Mouse (Mus musculus) cerebellum, postnatal 4 days (tissue): ENCODE data around the gene Phyhipl.

Experiments used
- DNase-seq, 2 experiments: peaks; one replicate each; pipeline ENCODE4 v3.0.0; 2022; ENCODE audit warnings: low spot score in 2 of 2, mixed read lengths in 1 of 2

The Phyhipl gene

DNA sequence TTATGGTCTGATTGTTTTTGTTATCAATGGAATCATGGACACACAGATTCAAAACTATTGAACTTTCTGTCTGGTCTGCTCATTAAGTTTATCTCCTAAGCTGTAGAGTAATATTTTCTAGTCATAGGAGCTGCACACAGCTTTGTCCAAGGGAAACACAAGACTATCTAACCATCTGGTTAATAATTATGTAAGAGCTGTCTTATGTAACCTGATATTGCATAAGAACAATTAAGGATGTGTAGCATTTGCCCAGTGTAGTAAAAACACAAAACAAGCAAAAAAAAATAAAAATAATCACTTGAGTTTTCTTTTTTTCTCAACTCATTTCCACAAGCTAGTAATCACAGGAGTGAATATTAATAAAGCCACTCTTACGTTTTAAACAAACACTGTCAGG lies 20.5 kb downstream of the Phyhipl start:
- DNase-seq: no peak

DNA sequence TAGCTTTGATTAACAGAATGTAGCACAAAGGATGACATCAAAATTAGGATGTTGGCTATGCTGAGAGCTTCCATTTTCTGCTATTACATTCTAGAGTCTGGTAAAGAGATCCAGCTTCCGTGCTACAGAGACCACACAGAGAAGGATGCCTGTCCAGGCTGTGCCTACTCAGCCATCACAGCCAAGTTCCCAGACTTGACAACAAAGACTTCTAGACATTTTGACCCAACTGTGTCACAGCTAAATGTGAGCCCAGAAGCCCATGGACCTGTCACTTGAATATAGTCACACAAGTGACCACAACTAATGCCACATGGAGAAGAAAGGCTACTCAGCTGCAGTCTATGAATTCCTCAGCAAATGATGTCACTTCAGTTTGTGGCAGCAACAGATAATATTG lies 24.6 kb downstream of the Phyhipl start:
- no peak for DNase-seq

DNA sequence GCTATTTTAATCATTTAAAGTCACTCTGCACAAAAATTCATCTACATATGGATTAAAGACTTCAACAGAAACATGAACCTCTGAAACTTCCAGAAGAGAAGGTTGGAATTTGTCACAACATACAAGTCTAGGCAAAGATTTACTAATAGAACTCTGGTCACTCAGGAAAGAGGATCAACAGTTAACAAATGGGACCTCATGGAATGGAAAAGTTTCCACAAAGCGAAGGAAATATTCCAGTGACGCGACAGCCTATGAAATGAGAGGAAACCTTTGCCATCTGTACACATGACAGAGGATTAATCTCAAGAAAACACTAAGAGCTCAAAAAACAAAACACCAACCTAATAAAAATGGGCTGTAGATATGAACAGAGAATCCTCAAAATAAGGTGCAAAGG lies 32.3 kb downstream of the Phyhipl start:
- DNase-seq: no peak

DNA sequence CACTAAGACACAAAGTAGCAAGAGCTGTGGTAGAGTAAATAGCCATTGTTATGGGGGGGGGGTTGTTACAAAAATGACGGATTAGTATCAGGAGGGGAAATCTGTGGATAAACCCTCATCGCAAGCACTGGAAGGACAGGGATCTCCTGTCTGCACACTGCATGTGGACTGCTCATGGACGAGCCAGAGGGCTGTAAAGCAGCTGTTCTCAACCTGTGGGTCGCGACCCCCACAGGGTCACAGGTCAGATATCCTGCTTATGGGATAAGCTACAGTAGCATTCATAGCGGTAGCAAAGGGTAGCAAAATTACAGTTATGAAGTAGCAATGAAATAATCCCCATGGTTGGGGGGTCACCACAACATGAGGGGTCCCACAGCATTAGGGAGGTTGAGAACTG lies 39.4 kb downstream of the Phyhipl start:
- DNase-seq: no peak

DNA sequence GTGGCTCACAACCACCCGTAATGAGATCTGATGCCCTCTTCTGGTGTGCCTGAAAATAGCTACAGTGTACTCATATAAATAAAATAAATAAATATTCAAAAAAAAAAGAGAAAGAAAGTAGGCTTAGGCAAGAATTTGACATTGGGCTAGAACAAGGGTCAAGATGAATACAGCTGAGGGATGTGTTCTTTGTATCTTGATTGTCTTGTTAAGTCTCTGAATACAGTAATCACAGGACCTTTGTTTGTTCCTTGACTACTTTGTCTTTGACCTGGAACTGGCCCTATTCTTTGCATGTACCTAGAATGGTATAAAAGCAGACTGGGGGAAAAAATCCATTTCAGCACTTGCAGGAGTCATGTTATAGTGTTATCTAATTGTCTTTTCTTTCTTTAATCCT lies 44.1 kb downstream of the Phyhipl start:
- no peak for DNase-seq

DNA sequence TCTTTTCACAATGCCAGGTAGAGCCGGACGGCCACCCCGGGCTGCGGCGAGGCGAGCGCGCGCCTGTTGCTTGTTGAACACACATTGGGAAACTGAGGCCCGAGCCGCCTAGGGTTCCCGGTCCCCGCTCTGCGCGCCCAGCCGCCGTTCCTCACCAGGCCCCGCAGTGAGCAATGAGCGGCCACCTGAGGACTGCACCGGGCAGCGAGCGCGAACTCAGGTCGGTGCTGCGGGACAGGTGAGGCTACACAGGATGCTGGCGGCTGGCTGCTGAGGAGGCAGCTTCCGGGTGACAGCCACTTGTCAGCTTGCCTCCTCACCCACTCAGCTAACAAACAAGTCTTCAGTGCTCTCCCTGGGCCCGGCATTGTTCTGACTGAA lies 55.9 kb downstream of the Phyhipl start:
- DNase-seq: no peak

DNA sequence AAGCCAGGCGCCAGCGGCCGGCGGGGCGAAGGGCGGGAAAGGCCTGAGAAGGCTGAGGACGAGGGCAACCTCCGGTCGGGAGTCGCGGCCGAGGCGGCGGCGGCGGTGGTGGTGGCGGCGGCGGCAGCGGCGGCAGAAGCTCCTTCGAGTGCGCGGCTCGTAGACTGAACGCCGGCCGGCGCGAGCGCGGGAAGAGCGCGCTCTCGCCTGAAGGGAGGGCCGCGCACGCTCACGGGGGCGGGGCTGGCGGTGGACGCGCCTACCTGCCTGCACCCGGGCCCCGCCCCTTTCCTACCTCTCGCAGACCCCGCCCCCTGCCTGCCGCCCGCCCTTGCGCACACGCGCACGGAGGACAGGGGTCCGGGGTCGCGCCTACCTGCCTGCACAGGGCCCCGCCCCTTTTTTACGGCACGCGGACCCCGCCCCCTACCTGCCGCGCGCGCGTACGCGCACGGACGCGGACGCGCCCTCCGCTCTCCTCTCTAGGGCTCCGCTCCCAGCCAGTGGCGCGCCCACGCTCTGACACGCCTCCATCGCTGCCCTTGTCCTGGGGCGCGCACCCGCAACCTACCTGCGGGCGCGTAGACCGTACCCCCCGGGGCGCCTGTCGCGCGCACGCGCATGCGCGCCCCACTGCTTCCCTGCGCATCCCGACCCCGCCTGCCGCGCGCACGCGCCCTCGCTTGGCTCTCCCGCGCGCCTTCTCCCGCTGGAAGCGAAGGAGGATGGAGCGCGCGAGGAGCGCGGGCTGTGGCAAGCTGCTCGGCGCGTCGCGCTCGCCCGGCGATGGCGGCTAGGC lies 56.4 kb downstream of the Phyhipl start:
- DNase-seq: peak; percentile 82 to 96

DNA sequence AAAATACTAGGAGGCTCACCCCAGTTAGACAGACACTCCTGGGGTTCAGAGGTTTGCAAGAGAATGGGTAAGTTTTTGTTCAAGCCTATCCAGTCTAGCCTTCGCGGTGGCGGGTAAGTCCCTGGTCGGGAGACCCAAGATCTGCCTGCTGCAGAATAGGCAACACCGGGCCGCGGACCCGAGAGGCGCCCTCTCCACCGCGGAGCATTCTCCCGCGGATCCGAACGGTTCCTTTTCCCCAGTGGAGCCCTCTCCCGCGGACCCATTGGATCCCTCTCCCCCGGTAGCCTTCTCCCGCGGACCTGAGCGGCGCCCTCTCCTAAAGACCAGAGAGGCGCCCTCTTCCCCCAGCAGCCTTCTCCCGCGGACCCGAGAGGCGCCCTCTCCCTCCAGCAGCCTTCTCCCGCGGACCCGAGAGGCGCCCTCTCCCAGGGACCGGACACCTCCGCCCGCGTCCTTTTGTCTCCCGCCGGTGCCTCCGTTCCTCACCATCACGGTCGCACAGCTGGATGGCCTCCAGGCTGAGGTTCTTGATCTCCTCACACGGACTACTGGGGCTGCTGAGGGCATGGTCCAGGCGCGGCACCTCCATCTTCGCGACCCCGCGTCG lies 57.1 kb downstream of the Phyhipl start:
- DNase-seq: peak; percentile 29 to 64

DNA sequence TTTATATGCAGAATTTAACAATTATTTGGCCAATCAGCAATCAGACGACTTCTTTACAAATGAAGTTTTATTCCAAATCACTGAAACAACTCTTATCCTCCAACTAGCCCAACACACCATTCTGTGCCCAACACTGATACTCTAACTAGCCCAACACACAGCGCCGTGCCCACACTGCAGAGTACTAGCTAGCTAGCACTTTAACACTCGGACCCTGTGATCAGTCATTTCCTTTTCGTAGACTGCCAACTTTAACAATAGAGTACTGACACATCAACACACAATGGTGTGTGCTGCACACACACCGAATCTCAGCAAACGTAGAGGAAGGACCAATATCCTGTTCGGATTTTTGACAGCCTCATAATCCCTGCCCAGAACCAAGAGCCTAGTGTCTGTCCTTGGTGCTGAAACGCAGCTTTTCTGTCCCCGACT lies 57.7 kb downstream of the Phyhipl start:
- no peak for DNase-seq

DNA sequence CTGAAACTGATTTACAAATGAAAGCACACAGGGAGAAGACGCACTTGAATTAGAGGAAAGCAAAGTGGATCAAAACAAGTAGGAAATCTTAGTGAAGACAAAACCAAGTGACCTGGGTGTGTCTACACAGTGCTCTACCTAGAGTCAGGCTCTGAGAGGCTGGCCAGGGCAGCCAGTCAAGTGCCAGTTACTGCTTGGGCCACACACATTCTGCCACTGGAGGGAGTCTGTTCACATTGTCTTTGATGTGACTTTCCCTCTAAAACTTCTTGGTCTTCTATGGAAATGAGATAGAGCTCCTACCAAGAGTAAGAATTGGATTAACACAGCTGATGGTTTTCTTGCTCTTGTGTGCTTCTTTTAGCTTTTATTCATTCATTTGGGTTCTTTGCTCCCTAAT lies 61.8 kb downstream of the Phyhipl start:
- DNase-seq: peak in 1 of 2 experiments; percentile 43

DNA sequence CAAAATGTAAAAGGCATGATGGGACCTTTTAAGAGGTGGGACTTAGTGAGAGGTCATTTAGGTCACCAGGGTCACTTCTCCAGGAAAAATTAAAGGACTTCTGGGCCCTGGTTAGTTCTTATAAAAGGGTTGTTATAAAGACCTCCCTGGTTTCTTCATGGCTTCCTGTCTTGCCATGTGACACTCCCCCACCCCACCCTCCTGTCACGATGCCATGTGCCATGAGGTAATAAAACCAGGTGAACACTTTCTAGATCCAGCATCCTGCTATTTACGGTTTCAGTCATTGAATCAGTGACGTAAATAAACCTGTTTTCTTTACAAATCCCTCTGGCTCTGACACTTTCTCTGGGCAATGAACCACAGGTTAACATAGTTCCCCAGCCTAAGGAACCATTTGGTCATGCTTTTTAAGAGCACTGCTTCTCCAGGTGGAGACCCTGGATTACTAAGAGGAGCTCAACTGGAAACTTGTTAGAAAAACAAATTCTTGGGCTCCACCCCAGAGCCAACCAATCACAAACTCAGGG lies 68.8 kb downstream of the Phyhipl start:
- DNase-seq: no peak

DNA sequence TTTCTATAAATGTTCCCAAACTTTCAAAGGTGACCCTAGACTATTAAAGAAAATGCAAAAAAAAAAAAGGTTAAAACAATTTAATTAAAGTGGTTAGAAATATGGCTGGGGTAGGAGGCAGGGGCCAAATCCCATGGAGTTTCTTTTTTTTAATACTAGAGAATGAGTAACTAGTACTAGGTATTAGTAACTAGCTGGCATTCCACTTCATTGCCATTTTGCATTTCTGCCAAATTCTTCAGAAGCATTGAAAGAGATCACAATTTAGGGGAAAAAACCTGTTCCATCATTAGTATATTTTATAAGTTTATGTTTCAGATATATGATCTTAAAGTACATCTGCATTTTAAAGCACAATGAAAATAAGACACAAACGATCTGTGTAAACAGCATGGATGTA lies 71.6 kb downstream of the Phyhipl start:
- no peak for DNase-seq

DNA sequence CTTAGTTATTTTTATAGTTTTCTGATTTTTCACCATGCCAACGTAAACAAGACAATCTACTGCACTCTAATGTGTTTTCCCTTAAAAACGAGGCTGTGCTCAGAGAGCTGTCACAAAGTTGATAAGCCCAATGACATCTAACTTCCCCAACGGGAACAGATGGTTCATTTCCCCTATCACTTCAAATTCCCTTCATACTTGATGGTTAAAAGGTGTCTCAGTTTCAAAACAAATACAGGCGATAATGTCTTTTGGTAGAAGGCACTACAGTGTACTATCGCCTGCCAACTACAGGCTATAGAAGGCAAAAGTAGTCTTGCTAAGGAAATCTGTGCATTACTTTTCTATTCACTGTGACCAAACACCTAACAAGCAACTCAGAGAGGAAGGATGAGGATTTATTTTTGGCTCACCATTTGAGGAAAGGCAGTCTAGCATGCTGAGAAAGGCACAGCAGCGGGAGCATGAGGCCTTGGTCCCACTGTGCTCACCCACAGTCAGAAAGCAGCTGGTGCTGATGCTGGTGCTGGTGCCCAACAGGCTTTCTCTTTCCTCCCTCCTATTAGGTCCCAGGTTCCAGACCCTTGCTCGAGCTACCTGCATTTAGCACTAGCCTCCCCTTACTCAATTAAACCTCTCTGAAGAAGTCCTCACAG lies 74.1 kb downstream of the Phyhipl start:
- DNase-seq: no peak

DNA sequence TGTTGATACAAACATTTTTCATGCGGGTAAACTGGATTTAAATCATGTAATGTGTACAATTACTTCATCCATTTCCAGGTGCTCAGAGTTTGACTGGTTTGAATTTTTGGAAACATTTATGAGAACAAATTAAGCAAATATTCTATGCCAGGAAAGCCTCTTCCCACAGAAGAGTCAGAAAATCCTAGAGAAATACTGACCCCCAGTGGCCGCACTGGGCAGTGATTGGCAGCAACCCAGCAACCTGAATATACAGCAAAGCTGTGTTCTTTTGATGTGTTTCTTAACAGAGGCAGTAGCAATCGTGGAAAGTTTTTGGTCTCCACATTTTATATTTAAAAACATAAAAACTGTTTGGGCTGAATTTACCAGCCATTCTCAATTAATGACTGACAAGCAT lies 92.1 kb downstream of the Phyhipl start:
- DNase-seq: peak; percentile 61 to 79

DNA sequence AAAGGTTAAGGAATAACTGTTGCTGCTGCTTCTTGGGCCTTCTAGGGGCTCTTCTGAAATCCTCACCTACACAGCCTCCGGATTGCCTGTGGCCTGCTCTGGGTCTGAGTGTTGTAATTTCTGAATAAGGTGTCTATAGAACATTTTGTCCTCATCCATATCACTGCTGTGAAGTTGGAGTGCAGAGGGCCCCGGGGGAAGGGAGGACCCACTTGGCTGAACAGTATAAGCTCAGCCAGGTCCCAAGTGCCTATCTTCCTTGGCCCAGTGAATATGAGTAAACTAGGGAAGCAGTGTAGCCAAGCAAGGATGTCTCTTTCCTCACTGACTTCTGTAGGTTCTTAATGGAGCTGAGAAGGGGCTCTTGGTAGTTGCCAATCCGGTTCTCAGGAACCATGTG lies 103.2 kb downstream of the Phyhipl start:
- DNase-seq: no peak

DNA sequence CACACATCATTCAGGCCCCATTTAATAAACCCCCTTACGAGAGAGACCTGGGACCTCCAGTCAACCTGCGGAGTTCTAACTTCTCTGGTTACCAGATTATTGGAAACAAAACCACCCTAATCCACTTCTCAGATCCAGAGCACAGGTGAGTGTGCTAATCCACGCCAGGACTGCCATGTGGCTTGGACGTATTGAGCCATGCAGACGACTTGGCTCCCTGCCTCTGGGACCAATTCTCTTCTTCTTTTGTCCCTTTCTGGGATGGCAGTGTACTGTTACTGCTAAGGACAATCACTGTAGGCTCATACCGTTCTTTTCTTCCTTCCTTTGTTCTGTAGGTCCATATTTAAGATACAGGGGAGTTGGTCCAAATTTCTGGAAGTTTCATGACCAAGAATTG lies 112.9 kb downstream of the Phyhipl start:
- no peak for DNase-seq

DNA sequence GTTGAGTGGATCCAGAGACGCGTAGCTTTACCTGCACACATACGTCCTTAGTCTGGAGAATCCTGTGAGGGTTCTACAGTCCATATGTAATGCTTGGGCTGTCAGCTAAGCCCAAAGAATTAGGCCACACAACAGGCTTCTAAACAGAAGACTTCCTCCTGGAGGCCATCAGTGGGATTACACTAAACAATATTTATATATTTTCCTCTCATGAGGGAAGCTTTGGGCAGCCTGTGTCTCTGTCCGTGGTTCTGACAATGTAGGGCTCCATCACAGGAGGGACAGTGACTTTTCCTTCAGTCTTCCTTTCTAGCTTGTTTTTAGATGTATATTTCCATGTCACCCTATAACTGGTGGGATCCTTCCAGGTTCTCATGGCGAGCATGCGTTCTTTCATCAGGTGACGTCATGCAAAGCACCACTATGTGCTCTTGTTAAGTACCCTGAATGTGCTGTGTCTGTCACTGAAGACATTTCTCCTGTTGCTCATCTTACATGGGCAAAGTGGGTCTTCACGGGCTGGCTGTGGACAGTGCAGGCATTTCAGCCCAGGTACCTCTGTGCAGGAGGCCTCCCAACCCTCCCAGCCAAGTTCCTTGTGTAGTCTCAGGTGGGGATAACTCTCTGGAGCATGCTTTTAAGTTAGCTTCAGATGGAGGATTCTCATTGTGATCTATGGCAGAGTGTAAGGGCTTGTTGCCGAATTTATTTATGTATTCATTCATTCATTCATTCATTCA lies 115.1 kb downstream of the Phyhipl start:
- DNase-seq: no peak

DNA sequence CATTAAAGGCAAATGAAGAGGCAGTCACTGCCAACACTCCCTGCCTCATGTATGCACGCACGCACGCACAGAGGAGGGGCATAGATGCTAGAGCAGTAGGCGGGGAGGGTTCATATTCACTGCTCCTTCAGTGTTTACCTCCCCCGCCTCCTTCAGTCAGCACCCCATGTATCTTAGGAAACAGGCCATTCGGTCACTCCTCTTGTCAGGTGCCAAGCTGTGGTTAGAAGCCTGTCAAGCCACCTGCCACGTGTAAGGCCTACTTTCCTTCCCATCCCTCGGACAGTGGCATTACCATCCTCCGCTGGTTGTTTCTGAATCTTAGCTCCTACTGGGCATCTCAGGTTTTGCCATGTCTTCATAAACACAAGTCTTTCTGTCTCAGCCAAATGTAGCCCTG lies 116.5 kb downstream of the Phyhipl start:
- DNase-seq: no peak

DNA sequence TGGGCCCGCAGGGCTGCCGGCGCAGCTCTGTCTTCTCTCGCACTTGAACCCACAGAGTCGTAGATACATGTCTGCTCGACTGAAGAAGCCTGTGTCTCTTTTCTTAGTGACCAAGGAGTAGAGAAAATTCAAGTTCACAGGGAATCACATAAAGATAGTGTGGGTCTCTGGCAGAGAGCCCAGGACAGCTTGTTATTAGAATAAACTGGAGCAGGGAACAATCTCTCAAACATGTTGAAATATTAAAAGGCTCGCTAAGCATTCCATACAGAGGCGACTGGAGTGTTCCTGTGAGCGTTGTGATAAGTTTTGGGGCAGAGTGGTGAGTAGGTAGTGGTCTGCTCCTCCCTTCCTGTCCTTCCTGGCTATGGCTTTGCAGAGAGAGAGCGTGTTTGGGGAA lies 118.1 kb downstream of the Phyhipl start:
- no peak for DNase-seq

DNA sequence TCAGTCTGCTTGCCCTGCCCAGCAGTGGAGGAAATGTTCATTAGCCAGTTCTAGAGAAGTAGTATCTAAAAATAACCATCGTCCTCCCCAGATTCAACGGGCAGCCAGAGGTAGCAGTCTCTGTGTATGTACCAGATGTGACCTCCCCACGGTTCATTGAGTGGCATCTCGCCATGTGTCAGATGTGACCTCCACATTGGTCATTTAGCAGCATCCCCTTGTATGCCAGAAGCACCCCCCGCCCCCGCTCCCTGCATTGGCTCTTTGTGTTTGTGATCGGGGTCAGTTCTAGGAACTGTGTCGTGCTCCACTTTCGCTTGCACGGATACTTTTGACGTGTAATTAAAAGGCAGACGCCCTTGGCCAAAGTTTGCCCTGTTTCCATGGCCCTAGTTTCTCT lies 120.4 kb downstream of the Phyhipl start:
- DNase-seq: no peak

DNA sequence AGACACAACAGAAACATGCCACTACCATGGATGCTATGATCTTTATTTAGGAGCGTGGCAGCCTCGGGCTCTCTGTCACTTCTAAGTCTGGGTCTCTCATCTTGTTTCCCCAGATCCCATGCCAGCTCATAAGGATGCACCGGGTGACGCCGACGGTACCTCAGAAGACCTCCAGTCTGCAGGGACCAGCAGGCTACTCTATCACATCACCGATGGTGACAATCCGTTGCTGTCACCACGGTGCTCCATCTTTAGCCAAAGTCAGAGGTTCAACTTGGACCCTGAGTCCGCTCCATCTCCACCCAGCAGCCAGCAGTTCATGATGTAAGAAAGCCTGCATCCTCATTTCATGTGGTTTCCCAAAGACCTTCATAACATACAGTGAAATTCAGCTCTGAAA lies 121.2 kb downstream of the Phyhipl start:
- no peak for DNase-seq

DNA sequence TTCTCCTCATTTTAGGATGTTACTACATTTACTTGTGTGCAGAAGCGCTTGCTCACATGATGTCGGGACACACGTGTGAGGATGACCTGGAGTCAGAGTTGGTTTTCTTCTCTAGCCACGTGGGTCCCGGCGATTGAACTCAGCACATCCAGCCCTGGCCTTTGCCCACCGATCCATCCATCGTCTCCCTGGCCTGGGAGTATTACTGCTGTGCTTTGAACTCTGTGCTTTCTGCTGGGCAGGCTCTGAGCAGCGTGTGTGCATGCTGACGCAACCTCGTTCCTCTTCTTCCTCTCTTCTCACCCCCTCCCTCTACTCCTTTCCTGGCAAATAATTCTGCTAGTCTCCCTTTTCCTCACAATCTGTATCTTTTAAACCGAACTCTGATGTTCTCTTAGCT lies 121.8 kb downstream of the Phyhipl start:
- DNase-seq: no peak
